Mouse (Mus musculus): ENCODE data around the gene Stom. TPM values are rescaled to one million over a fixed set of nuclear protein-coding genes. Genes with fewer than 3 reads are reported as not detected.
A peak's percentile ranks its signal among the peaks of the same experiment; 100 is the strongest.

The Stom gene
- polyA plus RNA-seq, 1 experiment from 2014 or later = 10.1 TPM

DNA sequence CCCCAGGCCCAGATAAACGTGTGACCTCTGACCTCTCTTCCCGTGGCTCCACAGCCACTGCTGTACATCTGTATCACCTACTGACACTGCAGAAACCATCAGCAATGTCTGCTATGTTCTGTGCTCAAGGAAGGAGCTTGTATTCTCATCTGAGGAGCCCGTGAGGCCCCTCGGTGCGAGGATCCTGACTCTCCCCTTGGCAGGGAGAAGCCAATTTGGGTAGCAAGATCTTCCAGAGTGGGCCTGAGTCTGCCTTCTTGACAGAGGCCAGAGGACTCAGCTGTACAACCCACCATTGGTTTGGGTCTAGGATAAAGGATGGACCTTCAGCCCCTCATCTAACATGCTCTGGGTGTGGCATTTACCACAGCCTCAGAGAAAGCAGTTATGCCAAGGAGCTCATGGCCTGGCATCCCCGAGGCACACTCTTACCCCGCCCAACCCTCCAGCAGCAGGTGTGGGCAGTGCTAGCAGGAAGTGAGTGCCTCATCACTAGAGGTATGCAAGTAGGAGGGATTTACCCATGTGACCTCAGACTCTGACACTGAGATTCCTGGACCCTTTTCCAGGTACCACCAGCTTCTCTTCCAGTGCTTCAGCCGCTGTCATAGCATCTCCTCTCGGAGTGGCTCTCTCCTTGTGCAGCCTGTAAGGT is 70.4 kb downstream of the Stom start:
- peaks cover 26% of the 10 kb centered on the region for H3K27me3 ChIP-seq (ENCODE audit: poor library complexity, severe bottlenecking)
- H3K9me3 ChIP-seq = no peaks in the 10 kb centered on the region
- no peaks in the 10 kb centered on the region for H3K36me3 ChIP-seq (replicated peaks)
- 85% methylated on average over 9 of the region's 9 CpGs for WGBS
- DNase-seq (ENCODE audit: extremely low spot score, low spot score) = no peak
- H3K4me3 ChIP-seq = no peak overlapping the region
- H3K27ac ChIP-seq = no peak overlapping the region
- peaks cover 27% of the 10 kb centered on the region for H3K4me1 ChIP-seq

DNA sequence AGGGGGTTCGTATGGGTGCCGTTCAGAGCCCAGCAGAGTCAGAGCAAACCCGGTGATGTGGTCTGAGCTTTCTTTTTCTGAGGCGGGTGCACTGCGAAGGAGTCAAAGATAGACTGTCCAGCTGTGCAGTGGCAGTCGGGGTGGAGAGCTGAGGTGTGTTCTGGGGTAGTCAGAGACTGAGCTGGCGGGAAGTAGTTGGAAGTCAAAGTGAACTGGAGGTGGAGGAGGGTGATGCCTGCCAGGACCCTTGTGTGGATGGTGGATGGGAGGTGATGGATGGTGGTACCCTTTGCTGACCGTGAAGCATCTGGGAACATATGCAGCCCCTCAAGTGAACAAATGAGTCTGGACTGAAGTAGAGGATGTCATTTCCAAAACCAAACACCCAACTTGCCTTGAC is 71.0 kb downstream of the Stom start:
- H3K9me3 ChIP-seq = no peaks in the 10 kb centered on the region
- H3K27ac ChIP-seq = peak overlapping the region; percentile 44; the same call in 1 of the 2 replicates
- 89% methylated on average over 8 of the region's 8 CpGs for WGBS
- DNase-seq (ENCODE audit: extremely low spot score, low spot score) = no peak
- H3K36me3 ChIP-seq (replicated peaks) = no peaks in the 10 kb centered on the region
- no peak overlapping the region for H3K4me3 ChIP-seq
- H3K27me3 ChIP-seq (ENCODE audit: poor library complexity, severe bottlenecking) = peaks cover 26% of the 10 kb centered on the region
- H3K4me1 ChIP-seq = peaks cover 26% of the 10 kb centered on the region

DNA sequence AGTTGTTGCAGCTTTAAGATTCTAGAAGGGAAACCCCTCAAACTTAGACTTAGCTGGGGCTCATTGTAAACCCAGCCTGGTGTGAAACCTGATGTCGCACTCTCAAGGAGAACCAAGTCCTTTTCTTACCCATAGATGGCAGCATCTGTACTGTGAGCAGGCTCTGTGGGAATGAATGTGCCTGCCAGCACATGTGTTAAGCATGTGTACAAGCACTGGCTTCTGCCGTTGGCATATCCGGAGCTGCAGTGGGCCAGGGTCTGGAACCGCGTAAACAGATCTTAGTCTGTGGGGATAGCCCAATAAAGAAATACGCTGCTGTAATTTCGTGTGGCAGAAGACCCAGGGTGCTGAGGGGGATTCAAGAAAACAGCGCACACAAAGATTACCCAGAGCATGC is 71.5 kb downstream of the Stom start:
- Histone ChIP-seq H3K4me3 (no peak overlapping the region), H3K36me3 (replicated peaks) (no peaks in the 10 kb centered on the region), H3K4me1 (peaks cover 21% of the 10 kb centered on the region), H3K27me3 (ENCODE audit: poor library complexity, severe bottlenecking) (peaks cover 26% of the 10 kb centered on the region), H3K9me3 (no peaks in the 10 kb centered on the region), H3K27ac (peak overlapping the region; percentile 44; the same call in 1 of the 2 replicates)
- DNase-seq (ENCODE audit: extremely low spot score, low spot score) = peak; percentile 32
- 61% methylated on average over 8 of the region's 8 CpGs for WGBS

DNA sequence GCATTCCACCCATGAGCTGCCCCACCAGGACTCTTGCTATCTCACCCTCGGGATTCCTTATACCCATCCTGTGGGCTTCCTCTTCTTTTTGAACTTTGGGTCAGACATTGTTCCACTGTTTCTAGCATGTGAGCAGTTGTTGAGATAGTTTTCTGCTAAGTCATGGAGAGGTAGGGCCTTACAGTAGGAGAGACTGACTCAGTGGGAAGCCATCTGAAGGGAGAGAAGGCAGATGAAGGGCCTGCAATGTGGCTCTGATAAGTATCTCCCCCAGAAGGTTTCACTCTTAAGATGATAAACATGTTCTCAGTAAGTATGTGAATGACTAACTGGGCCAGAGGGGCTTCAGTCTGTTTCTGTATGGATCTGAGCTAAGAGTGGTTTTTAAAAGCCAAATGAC is 72.7 kb downstream of the Stom start:
- H3K27me3 ChIP-seq (ENCODE audit: poor library complexity, severe bottlenecking) = peaks cover 24% of the 10 kb centered on the region; the same call in 1 of the 2 replicates
- H3K36me3 ChIP-seq (replicated peaks) = no peaks in the 10 kb centered on the region
- H3K27ac ChIP-seq = no peak overlapping the region
- no peak overlapping the region for H3K4me3 ChIP-seq
- DNase-seq (ENCODE audit: extremely low spot score, low spot score) = no peak
- no peaks in the 10 kb centered on the region for H3K9me3 ChIP-seq
- peaks cover 22% of the 10 kb centered on the region for H3K4me1 ChIP-seq
- 77% methylated on average over 1 of the region's 1 CpGs for WGBS

Other genes starting within 250 kb of the Stom start
- gene AI182371, start 235.4 kb downstream of the Stom start, polyA plus RNA-seq (2016; fragmentation: Nextera tagmentation; extraction: Ambion mirVana) = 0.14 and 0.19 TPM in 2 replicates
- gene Cntrl, start 227.5 kb downstream of the Stom start, polyA plus RNA-seq (2016; fragmentation: Nextera tagmentation; extraction: Ambion mirVana) = 29.5 and 29.9 TPM in 2 replicates
- gene Rab14, start 135.9 kb downstream of the Stom start, polyA plus RNA-seq (2016; fragmentation: Nextera tagmentation; extraction: Ambion mirVana) = 254 and 258 TPM in 2 replicates
- 14.6 and 15.5 TPM in 2 replicates for gene Gsn, start 80.6 kb downstream of the Stom start, polyA plus RNA-seq (2016; fragmentation: Nextera tagmentation; extraction: Ambion mirVana)
- not detected in 2 replicates for gene 4930568D16Rik, start 30.8 kb upstream of the Stom start, polyA plus RNA-seq (2016; fragmentation: Nextera tagmentation; extraction: Ambion mirVana)
- gene 4930402F06Rik, start 60.2 kb upstream of the Stom start, polyA plus RNA-seq (2016; fragmentation: Nextera tagmentation; extraction: Ambion mirVana) = not detected in 2 replicates
- 6.4 TPM in 2 replicates for gene Ggta1, start 126.3 kb upstream of the Stom start, polyA plus RNA-seq (2016; fragmentation: Nextera tagmentation; extraction: Ambion mirVana)
- gene Dab2ip, start 221.3 kb upstream of the Stom start, polyA plus RNA-seq (2016; fragmentation: Nextera tagmentation; extraction: Ambion mirVana) = 22.0 and 23.3 TPM in 2 replicates

Data from forebrain, embryonic 10.5 days (tissue).